18 mouse cellular contexts compared by ENCODE assay signal in genomic region chr17:87508582-87509253, GRCm38 (mm10).
DNase-seq lines count a peak whose midpoint lies in the region; ATAC-seq and TF ChIP-seq lines count a peak whose summit lies in the region.
"Had no signal": no experiment of that assay in that cellular context is flagged by ENCODE, and none has a peak within 500 bp of the region (broad histone marks: within the 10 kb centered on the region; RNA-seq: fewer than 3 reads in every experiment).

No protein-coding gene starts in this region.

- TF ChIP-seq EP300 in lung, postnatal 0 days (IDR thresholded peaks at IDR 0.05), result no peak

- H3K36me3 ChIP-seq in forebrain, embryonic 13.5 days (ENCODE audit: poor library complexity, severe bottlenecking), result no peaks in the 10 kb centered on the region
- no peaks in the 10 kb centered on the region for H3K36me3 ChIP-seq in forebrain, embryonic 16.5 days (ENCODE audit: control insufficient read depth, insufficient read depth)
- no peaks in the 10 kb centered on the region for H3K36me3 ChIP-seq in lung, postnatal 0 days (ENCODE audit: insufficient read depth, low read length)
- no peaks in the 10 kb centered on the region for H3K36me3 ChIP-seq in intestine, postnatal 0 days (ENCODE audit: control insufficient read depth, insufficient read depth)
- H3K36me3 ChIP-seq: embryonic facial prominence, embryonic 12.5 days; hindbrain, embryonic 12.5 days; midbrain, embryonic 15.5 days had no signal

- no peak for DNase-seq in lung, postnatal 0 days (ENCODE audit: low spot score)
- no peak for DNase-seq in lung, postnatal 4 days
- no peak for DNase-seq in B cell, adult 2 months
- DNase-seq in spleen, postnatal 36 days (ENCODE audit: low spot score in 2 of 2), result no peak
- DNase-seq: adrenal gland, postnatal 36 days; kidney, adult 18-20 months; liver, postnatal 0 days; lung, postnatal 14 days had no signal

- peaks cover 9% of the 10 kb centered on the region for H3K4me1 ChIP-seq in forebrain, embryonic 13.5 days
- H3K4me1 ChIP-seq in forebrain, embryonic 16.5 days (replicated peaks; ENCODE audit: control insufficient read depth, insufficient read depth, low read length), result peaks cover 3% of the 10 kb centered on the region; the same call in 1 of the 2 replicates
- peaks cover 3% of the 10 kb centered on the region; the same call in 1 of the 2 replicates for H3K4me1 ChIP-seq in lung, postnatal 0 days (ENCODE audit: insufficient read depth, low read depth, low read length)
- peaks cover 10% of the 10 kb centered on the region; the same call in 1 of the 2 replicates for H3K4me1 ChIP-seq in intestine, postnatal 0 days (replicated peaks; ENCODE audit: control insufficient read depth, insufficient read depth, low read length)

- no peak overlapping the region for H3K4me3 ChIP-seq in forebrain, embryonic 13.5 days
- H3K4me3 ChIP-seq in forebrain, embryonic 16.5 days (replicated peaks; ENCODE audit: low read length), result no peak overlapping the region
- H3K4me3 ChIP-seq in lung, postnatal 0 days (ENCODE audit: low read depth, low read length), result no peak overlapping the region
- H3K4me3 ChIP-seq in intestine, postnatal 0 days (ENCODE audit: low read depth, low read length), result no peak overlapping the region
- H3K4me3 ChIP-seq: embryonic facial prominence, embryonic 12.5 days; erythroblast, embryonic 14.5 days; hindbrain, embryonic 12.5 days; megakaryocyte, embryonic 14.5 days; midbrain, embryonic 15.5 days; myocyte had no signal

- TF ChIP-seq CTCF in lung, postnatal 0 days (IDR thresholded peaks at IDR 0.05), result no peak
- TF ChIP-seq CTCF in intestine, postnatal 0 days (IDR thresholded peaks at IDR 0.05; ENCODE audit: low read depth), result no peak

- 0 out of 2 replicates have a peak, but pooled peaks have one; percentile 30 for ATAC-seq in forebrain, embryonic 13.5 days
- no peak for ATAC-seq in forebrain, embryonic 16.5 days
- ATAC-seq in lung, postnatal 0 days, result 0 out of 2 replicates have a peak, but pooled peaks have one; percentile 27
- ATAC-seq in intestine, postnatal 0 days, result peak; percentile 77
- ATAC-seq: liver, postnatal 0 days; midbrain, embryonic 15.5 days had no signal

- H3K27ac ChIP-seq in forebrain, embryonic 13.5 days, result no peak overlapping the region
- no peak overlapping the region for H3K27ac ChIP-seq in forebrain, embryonic 16.5 days (ENCODE audit: low read length)
- no peak overlapping the region for H3K27ac ChIP-seq in lung, postnatal 0 days (ENCODE audit: low read length)
- peak overlapping the region; percentile 50; the same call in 1 of the 2 replicates for H3K27ac ChIP-seq in intestine, postnatal 0 days (ENCODE audit: low read depth, low read length)
- H3K27ac ChIP-seq: embryonic facial prominence, embryonic 12.5 days; hindbrain, embryonic 12.5 days; kidney, postnatal 0 days; midbrain, embryonic 15.5 days had no signal

- H3K27me3 ChIP-seq in forebrain, embryonic 13.5 days, result no peaks in the 10 kb centered on the region
- no peaks in the 10 kb centered on the region for H3K27me3 ChIP-seq in forebrain, embryonic 16.5 days (replicated peaks; ENCODE audit: control insufficient read depth, insufficient read depth, low read length)
- no peaks in the 10 kb centered on the region for H3K27me3 ChIP-seq in lung, postnatal 0 days (replicated peaks; ENCODE audit: insufficient read depth, low read length)
- H3K27me3 ChIP-seq in intestine, postnatal 0 days (replicated peaks; ENCODE audit: control insufficient read depth, insufficient read depth, low read length), result no peaks in the 10 kb centered on the region
- H3K27me3 ChIP-seq: embryonic facial prominence, embryonic 12.5 days; hindbrain, embryonic 12.5 days; midbrain, embryonic 15.5 days had no signal

- H3K4me2 ChIP-seq in forebrain, embryonic 13.5 days, result no peak overlapping the region
- no peak overlapping the region for H3K4me2 ChIP-seq in forebrain, embryonic 16.5 days (ENCODE audit: low read length)
- H3K4me2 ChIP-seq in lung, postnatal 0 days (replicated peaks; ENCODE audit: low read depth, low read length), result no peak overlapping the region
- 0 out of 2 replicates have a peak overlapping the region, but pooled peaks have one; percentile 13 for H3K4me2 ChIP-seq in intestine, postnatal 0 days (replicated peaks; ENCODE audit: low read depth)
- H3K4me2 ChIP-seq: embryonic facial prominence, embryonic 12.5 days; hindbrain, embryonic 12.5 days; midbrain, embryonic 15.5 days had no signal

- WGBS in forebrain, embryonic 13.5 days, result 69% methylated on average over 16 of the region's 16 CpGs
- WGBS in forebrain, embryonic 16.5 days, result 73% methylated on average over 16 of the region's 16 CpGs
- 69% methylated on average over 16 of the region's 16 CpGs for WGBS in lung, postnatal 0 days
- WGBS in intestine, postnatal 0 days, result 56% methylated on average over 16 of the region's 16 CpGs

- H3K9me3 ChIP-seq in forebrain, embryonic 13.5 days (replicated peaks), result 0 out of 2 replicates have a peak, but pooled peaks cover 3% of the 10 kb centered on the region
- H3K9me3 ChIP-seq in forebrain, embryonic 16.5 days (ENCODE audit: control insufficient read depth, low read length), result no peaks in the 10 kb centered on the region
- H3K9me3 ChIP-seq in lung, postnatal 0 days (ENCODE audit: low read length), result no peaks in the 10 kb centered on the region
- H3K9me3 ChIP-seq in intestine, postnatal 0 days (ENCODE audit: control insufficient read depth), result no peaks in the 10 kb centered on the region
- H3K9me3 ChIP-seq: embryonic facial prominence, embryonic 12.5 days; hindbrain, embryonic 12.5 days; megakaryocyte, embryonic 14.5 days; midbrain, embryonic 15.5 days had no signal

- H3K9ac ChIP-seq in forebrain, embryonic 13.5 days, result no peak overlapping the region
- no peak overlapping the region for H3K9ac ChIP-seq in forebrain, embryonic 16.5 days (replicated peaks; ENCODE audit: low read depth, low read length)
- no peak overlapping the region for H3K9ac ChIP-seq in lung, postnatal 0 days (replicated peaks; ENCODE audit: low read depth)
- no peak overlapping the region for H3K9ac ChIP-seq in intestine, postnatal 0 days (ENCODE audit: low read depth, low read length)
- H3K9ac ChIP-seq: embryonic facial prominence, embryonic 12.5 days; hindbrain, embryonic 12.5 days; liver, postnatal 0 days; midbrain, embryonic 15.5 days had no signal
